8 mouse cellular contexts compared by ENCODE assay signal in genomic region chr1:75248041-75248772, GRCm38 (mm10). TPM values are rescaled to one million over a fixed set of nuclear protein-coding genes. Genes with fewer than 3 reads are reported as not detected.
DNase-seq lines count a peak whose midpoint lies in the region; ATAC-seq and TF ChIP-seq lines count a peak whose summit lies in the region.

No protein-coding gene starts in this region.

- no peak overlapping the region for H3K4me2 ChIP-seq in heart, postnatal 0 days (ENCODE audit: low read depth, low read length)
- no peak overlapping the region for H3K4me2 ChIP-seq in lung, embryonic 16.5 days (ENCODE audit: low read depth, low read length)

- ATAC-seq in heart, postnatal 0 days (ENCODE audit: insufficient read depth, low read depth): peak; percentile 87
- ATAC-seq in lung, embryonic 16.5 days (ENCODE audit: low read depth): peak; percentile 56

- no peak for TF ChIP-seq EP300 in heart, postnatal 0 days (IDR thresholded peaks at IDR 0.05; ENCODE audit: low read depth)

- H3K27me3 ChIP-seq in C2C12 (ENCODE audit: control insufficient read depth, insufficient read depth, insufficient read length): no peaks in the 10 kb centered on the region
- no peaks in the 10 kb centered on the region for H3K27me3 ChIP-seq in heart, postnatal 0 days (ENCODE audit: control insufficient read depth, insufficient read depth, low read length)
- no peaks in the 10 kb centered on the region for H3K27me3 ChIP-seq in lung, embryonic 16.5 days (ENCODE audit: control insufficient read depth, insufficient read depth, low read depth, low read length)

- no peaks in the 10 kb centered on the region for H3K36me3 ChIP-seq in C2C12 (ENCODE audit: control insufficient read depth, insufficient read depth)
- peaks cover 13% of the 10 kb centered on the region for H3K36me3 ChIP-seq in heart, postnatal 0 days (replicated peaks; ENCODE audit: control insufficient read depth, insufficient read depth, low read length)
- peaks cover 3% of the 10 kb centered on the region; the same call in 1 of the 2 replicates for H3K36me3 ChIP-seq in lung, embryonic 16.5 days (ENCODE audit: control insufficient read depth, insufficient read depth, low read length)

- H3K4me1 ChIP-seq in heart, postnatal 0 days (ENCODE audit: control insufficient read depth, insufficient read depth): peaks cover 26% of the 10 kb centered on the region
- H3K4me1 ChIP-seq in lung, embryonic 16.5 days (replicated peaks; ENCODE audit: control insufficient read depth, insufficient read depth, low read length): peaks cover 13% of the 10 kb centered on the region

- no peak overlapping the region for H3K4me3 ChIP-seq in C2C12 (ENCODE audit: insufficient read depth, poor library complexity, severe bottlenecking)
- H3K4me3 ChIP-seq in heart, postnatal 0 days (ENCODE audit: low read depth, low read length): no peak overlapping the region
- H3K4me3 ChIP-seq in lung, embryonic 16.5 days (ENCODE audit: low read length): no peak overlapping the region

- peak overlapping the region; percentile 42 for H3ac ChIP-seq in C2C12 (ENCODE audit: control insufficient read depth, insufficient read length, low read depth)

- no peaks in the 10 kb centered on the region for H3K79me2 ChIP-seq in C2C12 (ENCODE audit: control insufficient read depth, insufficient read depth)

- DNase-seq in gastrocnemius, adult 18-20 months (ENCODE audit: low spot score): peak; percentile 56
- no peak for DNase-seq in gastrocnemius, adult 8-10 months (ENCODE audit: low spot score in 2 of 2)
- peak; percentile 50 for DNase-seq in brain, embryonic 14.5 days (ENCODE audit: low read depth)
- peak; percentile 84 for DNase-seq in heart, postnatal 0 days (ENCODE audit: low spot score)
- no peak for DNase-seq in thymus, postnatal 0 days (ENCODE audit: low spot score)
- DNase-seq in spleen, postnatal 36 days (ENCODE audit: low spot score in 2 of 2): no peak

- 18% methylated on average over 9 of the region's 9 CpGs for WGBS in heart, postnatal 0 days
- WGBS in lung, embryonic 16.5 days: 28% methylated on average over 9 of the region's 9 CpGs

- no peak for TF ChIP-seq CTCF in C2C12 (IDR thresholded peaks at IDR 0.05; ENCODE audit: control insufficient read depth, insufficient read depth, insufficient read length)
- no peak for TF ChIP-seq CTCF in brain, embryonic 14.5 days (IDR thresholded peaks at IDR 0.05; ENCODE audit: borderline replicate concordance, extremely low read depth, insufficient read depth, insufficient read length)
- no peak for TF ChIP-seq CTCF in heart, postnatal 0 days (IDR thresholded peaks at IDR 0.05; ENCODE audit: low read depth)

- peak overlapping the region; percentile 28; the same call in 1 of the 2 replicates for H3K9ac ChIP-seq in heart, postnatal 0 days (replicated peaks; ENCODE audit: low read depth, low read length)
- peak overlapping the region; percentile 40; the same call in 1 of the 2 replicates for H3K9ac ChIP-seq in lung, embryonic 16.5 days (ENCODE audit: low read length)

- no peak for TF ChIP-seq POLR2A in brain, embryonic 14.5 days (IDR thresholded peaks at IDR 0.05; ENCODE audit: borderline replicate concordance, extremely low read depth, insufficient read depth, insufficient read length, poor library complexity, severe bottlenecking)

- H3K9me3 ChIP-seq in heart, postnatal 0 days (replicated peaks; ENCODE audit: control insufficient read depth, low read length): no peaks in the 10 kb centered on the region
- no peaks in the 10 kb centered on the region for H3K9me3 ChIP-seq in lung, embryonic 16.5 days (ENCODE audit: control insufficient read depth, low read length)

- H3K27ac ChIP-seq in heart, postnatal 0 days (ENCODE audit: low read depth): peak overlapping the region; percentile 95
- peak overlapping the region; percentile 39 for H3K27ac ChIP-seq in lung, embryonic 16.5 days (ENCODE audit: low read length)

- no peaks in the 10 kb centered on the region for H3K79me3 ChIP-seq in C2C12 (ENCODE audit: low read depth)

TF ChIP-seq in C2C12, 6 proteins besides CTCF, POLR2A, EP300 and RAD21:
- TF ChIP-seq CEBPB (IDR thresholded peaks at IDR 0.05; ENCODE audit: low read depth) (no peak), FOSL1 (IDR thresholded peaks at IDR 0.05; ENCODE audit: insufficient read depth, low read length, poor library complexity, severe bottlenecking) (peak; percentile 73), MYOD1 (IDR thresholded peaks at IDR 0.05; ENCODE audit: control insufficient read depth, insufficient read length, low read depth) (peak; percentile 44), MAX (IDR thresholded peaks at IDR 0.05) (peak; percentile 37)

RNA-seq across cellular contexts. Expression of gene Dnajb2, which starts 12.0 kb away (rescaled TPM):
- 10 to 100 TPM; 74.2 to 86.4 TPM for total RNA-seq in gastrocnemius, adult 18-20 months (2021)
- total RNA-seq in gastrocnemius, adult 8-10 months (2022): 10 to 100 TPM; 84.3 to 97.1 (median 85.1) TPM
- polyA plus RNA-seq in C2C12 (2012; fragmentation: generic; extraction: Trizol): 27.7 TPM
- polyA plus RNA-seq in brain, embryonic 14.5 days (2012; rRNA removed): 52.4 and 53.3 TPM in 2 replicates
- total RNA-seq in heart, postnatal 0 days (2014; rRNA removed; ENCODE audit: low replicate concordance): 25.1 and 35.0 TPM in 2 replicates
- polyA plus RNA-seq in heart, postnatal 0 days (2015; fragmentation: Nextera tagmentation; extraction: Ambion mirVana): 34.9 and 36.7 TPM in 2 replicates
- 27.6 and 32.7 TPM in 2 replicates for polyA plus RNA-seq in lung, embryonic 16.5 days (2015; fragmentation: Nextera tagmentation; extraction: Ambion mirVana)
- 14.2 and 14.7 TPM in 2 replicates for polyA plus RNA-seq in thymus, postnatal 0 days (2015; fragmentation: Nextera tagmentation; extraction: Ambion mirVana)

RNA-seq across cellular contexts. Expression of gene Ptprn, which starts 16.1 kb away (rescaled TPM):
- not detected for total RNA-seq in gastrocnemius, adult 18-20 months (2021)
- total RNA-seq in gastrocnemius, adult 8-10 months (2022): under 1 TPM in 3 of 4 experiments, not detected in 1; 0.07 to 0.31 (median 0.08) TPM
- 15.3 TPM for polyA plus RNA-seq in C2C12 (2012; fragmentation: generic; extraction: Trizol)
- 33.4 and 53.4 TPM in 2 replicates for polyA plus RNA-seq in brain, embryonic 14.5 days (2012; rRNA removed)
- 0.04 and 0.15 TPM in 2 replicates for total RNA-seq in heart, postnatal 0 days (2014; rRNA removed; ENCODE audit: low replicate concordance)
- polyA plus RNA-seq in heart, postnatal 0 days (2015; fragmentation: Nextera tagmentation; extraction: Ambion mirVana): 0.16 and 0.26 TPM in 2 replicates
- 0.63 and 0.78 TPM in 2 replicates for polyA plus RNA-seq in lung, embryonic 16.5 days (2015; fragmentation: Nextera tagmentation; extraction: Ambion mirVana)
- 0.98 and 1.1 TPM in 2 replicates for polyA plus RNA-seq in thymus, postnatal 0 days (2015; fragmentation: Nextera tagmentation; extraction: Ambion mirVana)

RNA-seq across cellular contexts. Expression of gene A630095N17Rik, which starts 16.3 kb away (rescaled TPM):
- total RNA-seq in gastrocnemius, adult 18-20 months (2021): not detected
- total RNA-seq in gastrocnemius, adult 8-10 months (2022): not detected
- not detected for polyA plus RNA-seq in C2C12 (2012; fragmentation: generic; extraction: Trizol)
- polyA plus RNA-seq in brain, embryonic 14.5 days (2012; rRNA removed): not detected in 2 replicates
- total RNA-seq in heart, postnatal 0 days (2014; rRNA removed; ENCODE audit: low replicate concordance): not detected in 2 replicates
- not detected in 2 replicates for polyA plus RNA-seq in heart, postnatal 0 days (2015; fragmentation: Nextera tagmentation; extraction: Ambion mirVana)
- polyA plus RNA-seq in lung, embryonic 16.5 days (2015; fragmentation: Nextera tagmentation; extraction: Ambion mirVana): not detected in 2 replicates
- 0.78 and 0.96 TPM in 2 replicates for polyA plus RNA-seq in thymus, postnatal 0 days (2015; fragmentation: Nextera tagmentation; extraction: Ambion mirVana)

RNA-seq across cellular contexts. Expression of gene Tuba4a, which starts 28.5 kb away (rescaled TPM):
- 1,000 to 10,000 TPM; 1,120 to 1,226 TPM for total RNA-seq in gastrocnemius, adult 18-20 months (2021)
- total RNA-seq in gastrocnemius, adult 8-10 months (2022): 1,000 to 10,000 TPM; 1,243 to 1,380 (median 1,348) TPM
- 167 TPM for polyA plus RNA-seq in C2C12 (2012; fragmentation: generic; extraction: Trizol)
- 3.3 and 7.9 TPM in 2 replicates for polyA plus RNA-seq in brain, embryonic 14.5 days (2012; rRNA removed)
- total RNA-seq in heart, postnatal 0 days (2014; rRNA removed; ENCODE audit: low replicate concordance): 179 and 227 TPM in 2 replicates
- 114 and 142 TPM in 2 replicates for polyA plus RNA-seq in heart, postnatal 0 days (2015; fragmentation: Nextera tagmentation; extraction: Ambion mirVana)
- polyA plus RNA-seq in lung, embryonic 16.5 days (2015; fragmentation: Nextera tagmentation; extraction: Ambion mirVana): 51.5 and 58.8 TPM in 2 replicates
- polyA plus RNA-seq in thymus, postnatal 0 days (2015; fragmentation: Nextera tagmentation; extraction: Ambion mirVana): 170 and 193 TPM in 2 replicates

RNA-seq across cellular contexts. Expression of gene Resp18, which starts 30.0 kb away (rescaled TPM):
- total RNA-seq in gastrocnemius, adult 18-20 months (2021): not detected
- total RNA-seq in gastrocnemius, adult 8-10 months (2022): not detected
- polyA plus RNA-seq in C2C12 (2012; fragmentation: generic; extraction: Trizol): not detected
- 78.9 and 87.2 TPM in 2 replicates for polyA plus RNA-seq in brain, embryonic 14.5 days (2012; rRNA removed)
- total RNA-seq in heart, postnatal 0 days (2014; rRNA removed; ENCODE audit: low replicate concordance): not detected in 2 replicates
- polyA plus RNA-seq in heart, postnatal 0 days (2015; fragmentation: Nextera tagmentation; extraction: Ambion mirVana): 0.48 TPM in 1 of 2 replicates, not detected in the other
- 1.6 and 2.1 TPM in 2 replicates for polyA plus RNA-seq in lung, embryonic 16.5 days (2015; fragmentation: Nextera tagmentation; extraction: Ambion mirVana)
- 1.5 and 1.7 TPM in 2 replicates for polyA plus RNA-seq in thymus, postnatal 0 days (2015; fragmentation: Nextera tagmentation; extraction: Ambion mirVana)

Comparison
In these comparisons a context has a peak if more than half of its experiments do, and no peak if none do; other contexts are left out.
1. DNase-seq: peak in gastrocnemius, adult 18-20 months (single experiment), brain, embryonic 14.5 days (single experiment) and heart, postnatal 0 days (single experiment); none in gastrocnemius, adult 8-10 months (0 of 2), thymus, postnatal 0 days (single experiment) and spleen, postnatal 36 days (0 of 2).